8 mouse cellular contexts compared by ENCODE assay signal in genomic region chr14:76874542-76875265, GRCm38 (mm10).
DNase-seq lines count a peak whose midpoint lies in the region; ATAC-seq lines count a peak whose summit lies in the region.

No protein-coding gene starts in this region.

- no peak overlapping the region for H3K4me2 ChIP-seq in forebrain, embryonic 12.5 days

- peaks cover 19% of the 10 kb centered on the region for H3K4me1 ChIP-seq in forebrain, embryonic 12.5 days
- peaks cover 14% of the 10 kb centered on the region for H3K4me1 ChIP-seq in limb, embryonic 10.5 days

- H3K4me3 ChIP-seq in forebrain, embryonic 12.5 days (replicated peaks), result no peak overlapping the region
- H3K4me3 ChIP-seq in limb, embryonic 10.5 days, result no peak overlapping the region

- H3K9me3 ChIP-seq in forebrain, embryonic 12.5 days, result no peaks in the 10 kb centered on the region
- H3K9me3 ChIP-seq in limb, embryonic 10.5 days (replicated peaks), result no peaks in the 10 kb centered on the region

- 38% methylated on average over 8 of the region's 8 CpGs for WGBS in forebrain, embryonic 12.5 days
- WGBS in limb, embryonic 10.5 days, result 58% methylated on average over 8 of the region's 8 CpGs

- H3K9ac ChIP-seq in forebrain, embryonic 12.5 days, result 0 out of 2 replicates have a peak overlapping the region, but pooled peaks have one; percentile 25

- H3K36me3 ChIP-seq in forebrain, embryonic 12.5 days (replicated peaks), result no peaks in the 10 kb centered on the region
- H3K36me3 ChIP-seq in limb, embryonic 10.5 days, result no peaks in the 10 kb centered on the region

- no peaks in the 10 kb centered on the region for H3K27me3 ChIP-seq in forebrain, embryonic 12.5 days
- no peaks in the 10 kb centered on the region for H3K27me3 ChIP-seq in limb, embryonic 10.5 days (ENCODE audit: low read depth, poor library complexity, severe bottlenecking)

- peak; percentile 16 for DNase-seq in kidney, adult 18-20 months
- DNase-seq in kidney, postnatal 10 days, result no peak
- DNase-seq in limb, embryonic 10.5 days (ENCODE audit: low spot score), result no peak
- peak; percentile 26 for DNase-seq in neural tube, embryonic 10.5 days (ENCODE audit: extremely low spot score, low spot score)
- no peak for DNase-seq in gastrocnemius, adult 18-20 months (ENCODE audit: low spot score)
- DNase-seq in urinary bladder, postnatal 36 days (ENCODE audit: low spot score in 2 of 2), result no peak
- no peak for DNase-seq in urinary bladder, postnatal 14 days (ENCODE audit: low spot score)

- ATAC-seq in forebrain, embryonic 12.5 days (ENCODE audit: low FRiP score), result peak; percentile 89

- peak overlapping the region; percentile 59 for H3K27ac ChIP-seq in forebrain, embryonic 12.5 days
- peak overlapping the region; percentile 76; the same call in 1 of the 2 replicates for H3K27ac ChIP-seq in limb, embryonic 10.5 days

Comparison
In these comparisons a context has a peak if more than half of its experiments do, and no peak if none do; other contexts are left out.
1. DNase-seq: peak in kidney, adult 18-20 months (single experiment) and neural tube, embryonic 10.5 days (single experiment); none in kidney, postnatal 10 days (single experiment), limb, embryonic 10.5 days (single experiment), gastrocnemius, adult 18-20 months (single experiment), urinary bladder, postnatal 36 days (0 of 2) and urinary bladder, postnatal 14 days (single experiment).